Mouse (Mus musculus): Measurements from ENCODE around the gene F2rl2. TPM values are rescaled to one million over a fixed set of nuclear protein-coding genes. Genes with fewer than 3 reads are reported as not detected.
A peak's percentile ranks its signal among the peaks of the same experiment; 100 is the strongest.

The F2rl2 gene
- total and polyA plus RNA-seq, 3 experiments, result 0.04 TPM; not detected in 2

- Histone ChIP-seq H3K4me1 (ENCODE audit: control insufficient read depth in 1 of 2, insufficient read depth in 2 of 2, low read length in 2 of 2) (peaks cover 12 to 36% of the 10 kb centered on the region in 2 experiments), H3K79me2 (ENCODE audit: control insufficient read depth, insufficient read depth, low read length, poor library complexity) (no peaks in the 10 kb centered on the region), H3K36me3 (ENCODE audit: control insufficient read depth in 1 of 2, insufficient read depth in 2 of 2, low read length in 2 of 2) (peaks cover 0 to 35% of the 10 kb centered on the region in 2 experiments; a peak in 2 of 4 replicates), H3K4me3 (ENCODE audit: control insufficient read depth in 1 of 2, insufficient read depth in 1 of 2, low read depth in 2 of 2, low read length in 2 of 2) (no peak overlapping the region), H3K9me3 (replicated peaks; ENCODE audit: insufficient read depth, low read length) (no peaks in the 10 kb centered on the region), H3K9ac (ENCODE audit: control insufficient read depth, low read depth, low read length, poor library complexity, severe bottlenecking) (no peak overlapping the region), H3K27me3 (ENCODE audit: control insufficient read depth in 1 of 2, insufficient read depth in 2 of 2, low read length in 2 of 2) (no peaks in the 10 kb centered on the region), H3K27ac (ENCODE audit: control insufficient read depth, low read depth, low read length) (no peak overlapping the region)
- TF ChIP-seq TBP (IDR thresholded peaks at IDR 0.05; ENCODE audit: low read depth, low read length) (no peak), POLR2AphosphoS5 (IDR thresholded peaks at IDR 0.05; ENCODE audit: borderline replicate concordance, low read depth, low read length) (no peak), POLR2AphosphoS2 (IDR thresholded peaks at IDR 0.05; ENCODE audit: low read length) (no peak), EP300 (IDR thresholded peaks at IDR 0.05; ENCODE audit: low read depth in 1 of 2, low read length in 2 of 2) (no peak), ETS1 (IDR thresholded peaks at IDR 0.05; ENCODE audit: low read depth, low read length) (no peak), RCOR1 (IDR thresholded peaks at IDR 0.05; ENCODE audit: low read depth, low read length) (no peak), ELF1 (IDR thresholded peaks at IDR 0.05; ENCODE audit: low read depth, low read length) (no peak), KAT2A (conservative IDR thresholded peaks at IDR 0.05; ENCODE audit: low read depth, low read length) (no peak), MEF2A (IDR thresholded peaks at IDR 0.05; ENCODE audit: extremely low read depth, insufficient replicate concordance, low read depth, low read length, poor library complexity, severe bottlenecking) (no peak), GATA1 (IDR thresholded peaks at IDR 0.05; ENCODE audit: low read depth, low read length) (no peak), ZKSCAN1 (IDR thresholded peaks at IDR 0.05; ENCODE audit: low read depth, low read length) (no peak), MAFK (IDR thresholded peaks at IDR 0.05; ENCODE audit: borderline replicate concordance, low read depth, low read length) (no peak), MYC (IDR thresholded peaks at IDR 0.05; ENCODE audit: low read depth, low read length) (no peak), CHD1 (IDR thresholded peaks at IDR 0.05; ENCODE audit: low read depth, low read length) (no peak), CHD2 (IDR thresholded peaks at IDR 0.05; ENCODE audit: low read length) (no peak)
- peak; percentile 31 for DNase-seq (ENCODE audit: low read depth, low spot score)
These were observed 11.9 kb upstream of the F2rl2 start for GRCm38 (mm10) chr13:95684656-95685244.

DNA sequence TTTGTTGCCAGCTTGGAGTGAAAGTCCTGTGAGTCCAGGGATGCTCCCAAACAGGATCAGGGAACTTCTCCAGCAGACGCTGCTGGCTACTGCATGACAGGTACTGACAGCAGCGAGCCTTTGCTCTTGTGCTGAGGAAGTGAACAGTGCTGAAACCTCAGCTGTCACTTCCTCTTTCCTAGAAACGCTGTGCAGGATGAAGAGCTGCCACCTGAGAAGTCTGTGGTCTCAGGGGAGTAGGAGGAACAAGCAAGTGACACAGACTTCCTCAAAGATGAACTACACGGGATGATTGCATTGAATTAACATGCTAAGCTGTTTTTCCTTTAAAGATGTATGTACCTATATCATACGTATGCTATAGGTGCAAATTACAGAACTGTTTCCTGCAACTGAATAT lies 10.9 kb upstream of the F2rl2 start:
- Histone ChIP-seq H3K27ac (ENCODE audit: control insufficient read depth, low read depth, low read length) (peak overlapping the region; percentile 8; the same call in 1 of the 2 replicates), H3K4me3 (ENCODE audit: control insufficient read depth in 1 of 2, insufficient read depth in 1 of 2, low read depth in 2 of 2, low read length in 2 of 2) (no peak overlapping the region)
- peak; percentile 60; the same call in 1 of the 2 replicates for TF ChIP-seq MAFK (IDR thresholded peaks at IDR 0.05; ENCODE audit: borderline replicate concordance, low read depth, low read length)
- peak; percentile 90 for TF ChIP-seq TAL1 (IDR thresholded peaks at IDR 0.05; ENCODE audit: low read length)
- TF ChIP-seq TBP (IDR thresholded peaks at IDR 0.05; ENCODE audit: low read depth, low read length), result no peak
- peak; percentile 72; the same call in 1 of the 2 replicates for TF ChIP-seq BHLHE40 (IDR thresholded peaks at IDR 0.05; ENCODE audit: borderline replicate concordance, low read depth, low read length)
- TF ChIP-seq RAD21 (IDR thresholded peaks at IDR 0.05; ENCODE audit: low read depth, low read length), result no peak
- TF ChIP-seq MYC (IDR thresholded peaks at IDR 0.05; ENCODE audit: low read depth, low read length), result no peak; the same call in 1 of the 2 replicates
- peak; percentile 59; the same call in 1 of the 2 replicates for TF ChIP-seq MXI1 (IDR thresholded peaks at IDR 0.05; ENCODE audit: low read depth, low read length)
- peak; percentile 97 for TF ChIP-seq GATA1 (IDR thresholded peaks at IDR 0.05; ENCODE audit: low read depth, low read length)
- TF ChIP-seq POLR2AphosphoS2 (IDR thresholded peaks at IDR 0.05; ENCODE audit: low read length), result no peak
- TF ChIP-seq ZMIZ1 (IDR thresholded peaks at IDR 0.05; ENCODE audit: low read depth, low read length), result no peak
- TF ChIP-seq USF2 (IDR thresholded peaks at IDR 0.05; ENCODE audit: borderline replicate concordance in 1 of 2, insufficient read depth in 1 of 2, low read depth in 1 of 2, low read length in 2 of 2), result no peak
- no peak for TF ChIP-seq CHD1 (IDR thresholded peaks at IDR 0.05; ENCODE audit: low read depth, low read length)
- no peak for TF ChIP-seq HCFC1 (IDR thresholded peaks at IDR 0.05; ENCODE audit: low read depth, low read length)
- TF ChIP-seq CHD2 (IDR thresholded peaks at IDR 0.05; ENCODE audit: low read length), result no peak
- no peak for TF ChIP-seq ZNF384 (IDR thresholded peaks at IDR 0.05; ENCODE audit: low read depth, low read length)
- no peak for TF ChIP-seq POLR2AphosphoS5 (IDR thresholded peaks at IDR 0.05; ENCODE audit: borderline replicate concordance, low read depth, low read length)
- TF ChIP-seq NELFE (IDR thresholded peaks at IDR 0.05; ENCODE audit: low read depth, low read length), result no peak
- TF ChIP-seq RCOR1 (IDR thresholded peaks at IDR 0.05; ENCODE audit: low read depth, low read length), result peak; percentile 100
- TF ChIP-seq MYB (IDR thresholded peaks at IDR 0.05; ENCODE audit: low read depth, low read length), result no peak
- no peak for TF ChIP-seq E2F4 (IDR thresholded peaks at IDR 0.05; ENCODE audit: borderline replicate concordance, low read depth, low read length)
- TF ChIP-seq CTCF (IDR thresholded peaks at IDR 0.05 in 2 of 3, conservative IDR thresholded peaks at IDR 0.05 in 1 of 3; ENCODE audit: control insufficient read depth in 1 of 3, insufficient read depth in 1 of 3, low read depth in 2 of 3, low read length in 3 of 3, poor library complexity in 1 of 3, severe bottlenecking in 1 of 3), result no peak
- TF ChIP-seq SIN3A (IDR thresholded peaks at IDR 0.05; ENCODE audit: low read length), result peak; percentile 76
- TF ChIP-seq TCF12 (IDR thresholded peaks at IDR 0.05; ENCODE audit: low read depth, low read length), result peak; percentile 93

More for the DNA sequence above, 10.9 kb upstream of the F2rl2 start:
- Histone ChIP-seq H3K27me3 (ENCODE audit: control insufficient read depth in 1 of 2, insufficient read depth in 2 of 2, low read length in 2 of 2) (no peaks in the 10 kb centered on the region), H3K4me1 (ENCODE audit: control insufficient read depth in 1 of 2, insufficient read depth in 2 of 2, low read length in 2 of 2) (peaks cover 11 to 29% of the 10 kb centered on the region in 2 experiments), H3K9ac (ENCODE audit: control insufficient read depth, low read depth, low read length, poor library complexity, severe bottlenecking) (no peak overlapping the region), H3K9me3 (replicated peaks; ENCODE audit: insufficient read depth, low read length) (no peaks in the 10 kb centered on the region), H3K36me3 (ENCODE audit: control insufficient read depth in 1 of 2, insufficient read depth in 2 of 2, low read length in 2 of 2) (peaks cover 0 to 26% of the 10 kb centered on the region in 2 experiments; a peak in 2 of 4 replicates), H3K79me2 (ENCODE audit: control insufficient read depth, insufficient read depth, low read length, poor library complexity) (no peaks in the 10 kb centered on the region)
- peak; percentile 96 for DNase-seq (ENCODE audit: low read depth, low spot score)
